Mouse (Mus musculus) small intestine, adult 2 months (tissue): ENCODE measurements around the gene Bcar1. TPM values are rescaled to one million over a fixed set of nuclear protein-coding genes. Genes with fewer than 3 reads are reported as not detected.

Experiments used
- H3K27ac ChIP-seq: fragments of 200-500 bp; 2 replicates; pipeline ENCODE4 v1.5.1; 2012; ENCODE audit warnings: low read depth, low read length, control low read depth, inconsistent platforms; ENCODE audit not compliant: insufficient read depth
- H3K27me3 ChIP-seq: fragments of 200-500 bp; 2 replicates; pipeline ENCODE4 v1.6.1; 2012; ENCODE audit warnings: mild to moderate bottlenecking, moderate library complexity, low read length, inconsistent platforms; ENCODE audit not compliant: control insufficient read depth, insufficient read depth
- H3K36me3 ChIP-seq: fragments of 200-500 bp; 2 replicates; pipeline ENCODE4 v1.6.1; 2012; ENCODE audit warnings: mild to moderate bottlenecking, low read length, control low read depth, inconsistent platforms; ENCODE audit not compliant: control insufficient read depth, insufficient read depth
- H3K4me1 ChIP-seq: fragments of 200-500 bp; 2 replicates; pipeline ENCODE4 v1.6.1; 2012; ENCODE audit warnings: low read length, inconsistent platforms, mixed read lengths; ENCODE audit not compliant: control insufficient read depth, insufficient read depth, insufficient read length
- H3K4me3 ChIP-seq: fragments of 200-500 bp; 2 replicates; pipeline ENCODE4 v1.5.1; 2012; ENCODE audit warnings: low read depth, mild to moderate bottlenecking, control low read depth, inconsistent platforms, low read length, moderate library complexity
- CTCF ChIP-seq: fragments of 200-500 bp; IDR thresholded peaks from 2 replicates; pipeline ENCODE4 v1.5.1; 2012; ENCODE audit warnings: low read depth, mild to moderate bottlenecking, control low read depth, inconsistent platforms, low read length, moderate library complexity, mixed read lengths; ENCODE audit not compliant: insufficient replicate concordance, insufficient read length; ENCODE audit errors: extremely low read depth
- POLR2A ChIP-seq: fragments of 200-500 bp; IDR thresholded peaks from 2 replicates; pipeline ENCODE4 v1.6.1; 2012; ENCODE audit warnings: low read depth, mild to moderate bottlenecking, control low read depth, inconsistent platforms, low read length, moderate library complexity
- WGBS: fragments of 180-500 bp; shearing (Covaris S2); methylation state at CpG from one replicate; pipeline ENCODE4 v1.1.7; 2018; 5-methylcytosine and 5-hydroxymethylcytosine counted together
- polyA plus RNA-seq: library from polyadenylated mRNA; depleted of rRNA; stranded (reverse); fragments of >200 nt; gene quantifications from 2 replicates; pipeline ENCODE4 v1.2.3, GENCODE M21; 2012

Bcar1 gene
- polyA plus RNA-seq, 1 experiment: 251 TPM

GRCm38 (mm10) chr8:111718937-111719336 lies 24.7 kb downstream of the Bcar1 start:
- H3K27ac ChIP-seq: no peak overlapping the region

GRCm38 (mm10) chr8:111717866-111718265 lies 25.7 kb downstream of the Bcar1 start:
- Histone ChIP-seq H3K36me3 (peaks cover 60% of the 10 kb centered on the region), H3K27ac (peak overlapping the region; percentile 44)

More at GRCm38 (mm10) chr8:111718937-111719336, 24.7 kb downstream of the Bcar1 start:
- no peaks in the 10 kb centered on the region for H3K27me3 ChIP-seq
- peaks cover 50% of the 10 kb centered on the region for H3K36me3 ChIP-seq
- WGBS: 51% methylated on average over 5 of the region's 5 CpGs
- no peak overlapping the region for H3K4me3 ChIP-seq
- TF ChIP-seq CTCF (no peak), POLR2A (no peak)
- peaks cover 14% of the 10 kb centered on the region for H3K4me1 ChIP-seq

GRCm38 (mm10) chr8:111717488-111717792 lies 26.2 kb downstream of the Bcar1 start:
- no peak overlapping the region for H3K4me3 ChIP-seq
- H3K36me3 ChIP-seq: peaks cover 65% of the 10 kb centered on the region
- 84% methylated on average over 4 of the region's 4 CpGs for WGBS
- H3K27me3 ChIP-seq: no peaks in the 10 kb centered on the region
- H3K27ac ChIP-seq: peak overlapping the region; percentile 44
- H3K4me1 ChIP-seq: peaks cover 14% of the 10 kb centered on the region
- no peak for TF ChIP-seq CTCF
- TF ChIP-seq POLR2A: no peak

More at GRCm38 (mm10) chr8:111717866-111718265, 25.7 kb downstream of the Bcar1 start:
- TF ChIP-seq CTCF (peak; percentile 39; the same call in 1 of the 2 replicates), POLR2A (no peak)
- no peak overlapping the region for H3K4me3 ChIP-seq
- WGBS: 17% methylated on average over 6 of the region's 6 CpGs
- no peaks in the 10 kb centered on the region for H3K27me3 ChIP-seq
- H3K4me1 ChIP-seq: peaks cover 14% of the 10 kb centered on the region

GRCm38 (mm10) chr8:111716603-111717487 lies 26.8 kb downstream of the Bcar1 start:
- 70% methylated on average over 10 of the region's 10 CpGs for WGBS
- no peaks in the 10 kb centered on the region for H3K27me3 ChIP-seq
- H3K27ac ChIP-seq: peak overlapping the region; percentile 44
- H3K4me3 ChIP-seq: no peak overlapping the region
- TF ChIP-seq POLR2A (no peak), CTCF (no peak)
- H3K36me3 ChIP-seq: peaks cover 70% of the 10 kb centered on the region
- peaks cover 14% of the 10 kb centered on the region for H3K4me1 ChIP-seq

- Histone ChIP-seq H3K4me1 (peaks cover 18% of the 10 kb centered on the region), H3K27ac (no peak overlapping the region), H3K27me3 (no peaks in the 10 kb centered on the region), H3K4me3 (no peak overlapping the region), H3K36me3 (peaks cover 74% of the 10 kb centered on the region)
- WGBS: 91% methylated on average over 13 of the region's 13 CpGs
- TF ChIP-seq CTCF: no peak
- TF ChIP-seq POLR2A: no peak
Measured at GRCm38 (mm10) chr8:111715514-111715913, 28.1 kb downstream of the Bcar1 start.

GRCm38 (mm10) chr8:111714295-111714694 lies 29.3 kb downstream of the Bcar1 start:
- WGBS: 91% methylated on average over 12 of the region's 12 CpGs
- no peak overlapping the region for H3K27ac ChIP-seq
- peaks cover 72% of the 10 kb centered on the region for H3K36me3 ChIP-seq
- H3K4me3 ChIP-seq: no peak overlapping the region
- H3K4me1 ChIP-seq: peaks cover 23% of the 10 kb centered on the region
- H3K27me3 ChIP-seq: no peaks in the 10 kb centered on the region
- TF ChIP-seq CTCF: no peak
- no peak for TF ChIP-seq POLR2A

GRCm38 (mm10) chr8:111713817-111714216 lies 29.8 kb downstream of the Bcar1 start:
- H3K27ac ChIP-seq: no peak overlapping the region
- WGBS: 93% methylated on average over 25 of the region's 25 CpGs
- TF ChIP-seq POLR2A: no peak
- TF ChIP-seq CTCF: no peak
- H3K36me3 ChIP-seq: peaks cover 71% of the 10 kb centered on the region
- H3K4me3 ChIP-seq: no peak overlapping the region
- H3K4me1 ChIP-seq: peaks cover 25% of the 10 kb centered on the region
- no peaks in the 10 kb centered on the region for H3K27me3 ChIP-seq
